Mouse (Mus musculus) limb, embryonic 11.5 days (tissue): ENCODE results near the gene Mettl24. TPM values are rescaled to one million over a fixed set of nuclear protein-coding genes. Genes with fewer than 3 reads are reported as not detected.

Source experiments
- ATAC-seq: fragments of 200-750 bp; cut with Nextera tagmentation; 2 replicates; pipeline ENCODE4 v1.8.0; 2017; ENCODE audit warnings: low read depth; ENCODE audit not compliant: insufficient number of reproducible peaks, low FRiP score, low TSS enrichment
- DNase-seq: peaks from one replicate; pipeline ENCODE4 v3.0.0-alpha.2; 2015; ENCODE audit warnings: low spot score
- H3K27ac ChIP-seq: fragments of 300-500 bp; sonication (generic); replicated peaks from 2 replicates; pipeline ENCODE4 v1.5.1; 2014; ENCODE audit warnings: low read depth, mild to moderate bottlenecking, low read length
- H3K27me3 ChIP-seq: fragments of 300-500 bp; sonication (generic); 2 replicates; pipeline ENCODE4 v1.6.1; 2014; ENCODE audit warnings: mild to moderate bottlenecking, low read length, mixed read lengths; ENCODE audit not compliant: control insufficient read depth, insufficient read depth
- H3K36me3 ChIP-seq: fragments of 300-500 bp; sonication (generic); 2 replicates; pipeline ENCODE4 v1.6.1; 2014; ENCODE audit warnings: mild to moderate bottlenecking, low read length, moderate library complexity, mixed read lengths; ENCODE audit not compliant: control insufficient read depth, insufficient read depth
- H3K4me1 ChIP-seq: fragments of 300-500 bp; sonication (generic); 2 replicates; pipeline ENCODE4 v1.6.1; 2014; ENCODE audit warnings: low read length, mixed read lengths; ENCODE audit not compliant: control insufficient read depth, insufficient read depth
- H3K4me2 ChIP-seq: fragments of 300-500 bp; sonication (generic); 2 replicates; pipeline ENCODE4 v1.6.1; 2014; ENCODE audit warnings: low read depth, mild to moderate bottlenecking, moderate library complexity; ENCODE audit not compliant: severe bottlenecking
- H3K4me3 ChIP-seq: fragments of 300-500 bp; sonication (generic); 2 replicates; pipeline ENCODE4 v1.5.1; 2014; ENCODE audit warnings: low read depth, low read length
- H3K9ac ChIP-seq: fragments of 300-500 bp; sonication (generic); 2 replicates; pipeline ENCODE4 v1.6.1; 2014; ENCODE audit warnings: mild to moderate bottlenecking, low read length
- H3K9me3 ChIP-seq: fragments of 300-500 bp; sonication (generic); 2 replicates; pipeline ENCODE4 v1.6.1; 2016; ENCODE audit warnings: low read length; ENCODE audit not compliant: control insufficient read depth
- WGBS: fragments of 180-500 bp; shearing (Covaris S2); extraction: QIAGEN DNeasy Blood & Tissue Kit; methylation state at CpG from one replicate; pipeline ENCODE4 v1.1.7; 2014; 5-methylcytosine and 5-hydroxymethylcytosine counted together
- polyA plus RNA-seq: library from polyadenylated mRNA; unstranded; fragments of >200 nt; fragmentation: Nextera tagmentation; extraction: Ambion mirVana; gene quantifications from 2 replicates; pipeline ENCODE4 v1.2.1, GENCODE M21; 2014

The Mettl24 gene
- polyA plus RNA-seq, 1 experiment from 2014 or later, result 1.2 TPM

DNA sequence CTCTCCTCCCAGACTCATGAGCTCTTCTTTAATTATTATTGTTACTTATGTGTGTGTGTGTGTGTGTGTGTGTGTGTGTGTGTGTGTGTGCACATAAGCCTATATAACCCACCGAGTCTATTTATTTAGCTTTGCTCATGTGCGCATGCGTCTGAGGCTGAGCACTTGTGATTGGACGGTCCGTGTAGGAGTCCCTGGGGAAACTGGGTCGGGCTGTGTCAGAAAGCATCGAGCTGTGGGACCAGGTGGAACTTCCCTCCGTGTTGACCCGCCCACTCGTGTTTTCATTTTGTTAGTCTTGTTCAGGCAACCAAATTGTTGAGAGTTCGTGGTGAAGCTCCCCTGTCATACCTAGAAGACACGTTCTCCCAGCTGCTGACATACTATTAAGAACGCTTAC lies 35.3 kb downstream of the Mettl24 start:
- Histone ChIP-seq H3K4me1 (no peaks in the 10 kb centered on the region), H3K36me3 (no peaks in the 10 kb centered on the region), H3K4me3 (no peak overlapping the region), H3K27ac (no peak overlapping the region), H3K9ac (no peak overlapping the region), H3K27me3 (no peaks in the 10 kb centered on the region), H3K9me3 (no peaks in the 10 kb centered on the region), H3K4me2 (no peak overlapping the region)
- no peak for ATAC-seq
- WGBS, result 96% methylated on average over 13 of the region's 13 CpGs
- peak; percentile 16 for DNase-seq

DNA sequence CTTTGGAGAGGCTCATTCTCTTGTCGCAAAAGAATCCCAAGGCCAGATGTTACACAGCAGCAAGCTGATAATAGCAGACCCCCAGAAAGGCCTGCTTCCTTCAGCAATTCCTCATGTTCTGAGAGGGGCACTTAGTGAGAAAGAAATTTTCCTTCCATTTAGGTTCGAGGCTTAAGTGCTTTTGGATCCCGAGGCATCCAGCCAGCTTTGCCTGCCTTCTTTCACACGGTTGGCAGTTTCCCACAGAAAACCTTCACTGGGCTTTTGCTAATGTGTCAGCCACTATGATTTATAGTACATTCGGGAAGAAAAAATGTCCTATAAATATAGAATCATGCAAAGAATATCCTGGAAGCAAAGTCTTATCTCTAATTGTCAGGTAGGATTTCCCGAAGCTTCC lies 36.0 kb downstream of the Mettl24 start:
- no peak overlapping the region for H3K9ac ChIP-seq
- no peaks in the 10 kb centered on the region for H3K27me3 ChIP-seq
- H3K4me1 ChIP-seq, result 0 out of 2 replicates have a peak, but pooled peaks cover 2% of the 10 kb centered on the region
- no peak overlapping the region for H3K4me3 ChIP-seq
- peak; percentile 11 for DNase-seq
- no peak overlapping the region for H3K4me2 ChIP-seq
- WGBS, result 67% methylated on average over 6 of the region's 6 CpGs
- no peak overlapping the region for H3K27ac ChIP-seq
- H3K36me3 ChIP-seq, result no peaks in the 10 kb centered on the region
- no peaks in the 10 kb centered on the region for H3K9me3 ChIP-seq
- ATAC-seq, result no peak

DNA sequence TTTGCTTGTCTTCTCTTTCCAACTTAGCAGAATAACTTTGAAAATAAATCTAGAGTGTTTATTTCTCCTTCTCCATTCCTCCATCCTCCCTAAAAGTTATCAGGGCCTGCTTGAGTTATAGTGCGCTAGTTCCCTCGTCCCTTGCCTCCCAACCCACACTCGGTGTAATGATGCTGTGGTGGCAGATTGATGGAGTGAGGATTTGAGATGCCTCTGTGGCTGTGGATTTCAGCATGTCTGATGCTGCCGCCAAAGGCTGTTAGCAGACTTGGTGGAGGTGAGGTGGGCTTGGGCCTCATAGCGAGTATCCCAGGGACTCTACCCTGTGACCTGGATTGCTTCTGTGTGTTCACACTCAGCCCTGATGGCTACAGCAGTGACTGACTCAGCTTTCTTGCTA lies 37.8 kb downstream of the Mettl24 start:
- WGBS, result 25% methylated on average over 5 of the region's 5 CpGs
- H3K9ac ChIP-seq, result no peak overlapping the region
- ATAC-seq (no peak), DNase-seq (peak; percentile 25)
- no peak overlapping the region for H3K4me3 ChIP-seq
- no peaks in the 10 kb centered on the region for H3K9me3 ChIP-seq
- no peaks in the 10 kb centered on the region for H3K36me3 ChIP-seq
- no peaks in the 10 kb centered on the region for H3K27me3 ChIP-seq
- peaks cover 14% of the 10 kb centered on the region; the same call in 1 of the 2 replicates for H3K4me1 ChIP-seq
- no peak overlapping the region for H3K4me2 ChIP-seq
- no peak overlapping the region for H3K27ac ChIP-seq

DNA sequence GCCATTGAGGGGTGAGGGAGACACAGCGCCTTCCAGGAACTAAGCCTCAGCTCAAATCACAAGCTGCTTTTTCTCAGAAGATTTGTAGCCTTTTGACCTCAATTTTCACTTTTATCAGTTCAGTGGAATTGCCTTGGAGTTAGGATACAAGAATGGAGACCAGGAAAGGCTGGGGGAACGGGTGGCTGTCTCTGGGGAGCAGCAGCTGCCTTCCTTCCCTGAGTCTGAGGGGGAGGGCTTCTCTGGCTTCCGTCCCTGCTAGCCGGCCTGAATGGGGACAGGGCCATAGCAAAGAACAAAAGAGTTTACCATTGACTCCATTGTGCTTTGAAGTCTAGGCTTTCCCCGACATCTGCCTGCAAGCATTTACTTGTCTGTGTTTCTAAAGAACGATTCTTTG lies 41.3 kb downstream of the Mettl24 start:
- no peak overlapping the region for H3K27ac ChIP-seq
- peaks cover 14% of the 10 kb centered on the region; the same call in 1 of the 2 replicates for H3K4me1 ChIP-seq
- H3K9ac ChIP-seq, result no peak overlapping the region
- no peaks in the 10 kb centered on the region for H3K36me3 ChIP-seq
- WGBS, result 49% methylated on average over 6 of the region's 6 CpGs
- no peaks in the 10 kb centered on the region for H3K27me3 ChIP-seq
- DNase-seq, result no peak
- ATAC-seq, result no peak
- H3K4me2 ChIP-seq, result no peak overlapping the region
- H3K4me3 ChIP-seq, result no peak overlapping the region
- H3K9me3 ChIP-seq, result no peaks in the 10 kb centered on the region

DNA sequence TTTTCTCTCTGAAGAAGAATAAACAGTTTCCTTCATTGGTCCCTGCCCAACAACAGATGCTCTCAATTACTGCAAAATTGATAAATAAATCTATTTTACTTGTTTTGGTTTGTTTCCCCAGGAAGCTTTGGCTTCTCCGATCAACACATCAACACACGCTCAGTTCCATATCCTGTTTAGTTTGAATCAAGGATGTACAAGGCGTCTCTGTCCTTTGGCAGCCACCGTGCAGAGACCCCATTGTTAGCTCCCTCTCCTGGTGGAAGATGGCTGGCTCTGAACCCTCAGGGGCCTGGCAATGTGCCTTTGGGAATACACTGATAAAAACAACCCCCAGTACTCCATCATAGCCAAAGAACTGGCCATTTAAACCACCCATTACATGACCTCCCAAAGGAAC lies 42.0 kb downstream of the Mettl24 start:
- Histone ChIP-seq H3K36me3 (no peaks in the 10 kb centered on the region), H3K9ac (no peak overlapping the region), H3K27ac (no peak overlapping the region), H3K9me3 (no peaks in the 10 kb centered on the region), H3K4me3 (no peak overlapping the region), H3K27me3 (no peaks in the 10 kb centered on the region), H3K4me2 (no peak overlapping the region), H3K4me1 (peaks cover 14% of the 10 kb centered on the region; the same call in 1 of the 2 replicates)
- 46% methylated on average over 4 of the region's 4 CpGs for WGBS
- DNase-seq (no peak), ATAC-seq (no peak)

DNA sequence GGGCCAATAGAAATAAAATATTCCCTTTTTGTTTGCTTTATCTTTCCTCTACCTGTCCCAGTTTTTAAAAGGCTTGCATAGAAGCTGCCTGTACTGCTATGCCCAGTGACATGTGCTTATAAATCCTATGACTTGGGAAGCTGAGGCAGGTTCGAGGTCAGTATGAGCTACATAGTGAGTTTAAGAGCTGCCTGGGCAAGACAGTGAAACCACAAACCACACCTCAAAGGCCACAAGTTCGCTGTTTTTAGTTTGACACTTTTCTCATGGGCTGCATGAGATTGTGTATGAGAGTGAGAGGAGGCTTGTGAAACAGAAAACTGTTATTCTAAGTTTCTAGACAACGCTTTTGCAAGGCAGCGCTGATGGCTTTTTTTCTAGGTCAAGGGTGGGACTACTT lies 42.4 kb downstream of the Mettl24 start:
- Histone ChIP-seq H3K27me3 (no peaks in the 10 kb centered on the region), H3K9me3 (no peaks in the 10 kb centered on the region), H3K4me1 (peaks cover 14% of the 10 kb centered on the region; the same call in 1 of the 2 replicates), H3K4me3 (no peak overlapping the region), H3K27ac (no peak overlapping the region), H3K36me3 (no peaks in the 10 kb centered on the region), H3K4me2 (no peak overlapping the region), H3K9ac (no peak overlapping the region)
- 85% methylated on average over 4 of the region's 4 CpGs for WGBS
- ATAC-seq, result no peak
- no peak for DNase-seq

DNA sequence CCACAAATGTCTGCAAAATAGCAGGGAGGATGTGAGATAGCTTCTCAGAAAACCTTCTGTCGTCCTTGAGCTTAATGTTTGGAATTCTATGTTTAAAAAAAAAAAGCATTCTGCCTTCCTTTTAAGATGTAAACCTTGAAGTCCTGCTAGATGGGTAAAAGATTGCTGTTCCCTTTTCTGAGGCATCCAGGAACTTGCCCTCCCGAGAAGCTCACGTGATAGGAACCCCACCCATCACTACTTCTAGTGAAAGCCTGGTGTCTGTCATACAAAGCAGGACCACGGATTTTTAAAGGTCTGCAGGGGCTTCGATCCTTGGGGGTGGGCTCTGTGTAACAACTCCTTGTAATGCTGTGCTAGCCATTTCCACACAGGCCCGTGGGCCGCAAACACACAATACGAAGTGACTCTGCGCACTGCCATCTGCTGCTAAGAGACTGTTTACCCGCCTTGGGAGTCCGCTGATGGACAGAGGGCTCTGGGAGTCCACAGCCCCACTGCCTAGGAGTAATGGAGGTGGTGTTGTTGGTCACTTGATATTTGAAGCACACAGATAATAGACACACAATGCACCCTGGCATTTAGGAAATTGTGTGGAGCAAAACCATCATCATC lies 43.3 kb downstream of the Mettl24 start:
- 66% methylated on average over 11 of the region's 11 CpGs for WGBS
- Histone ChIP-seq H3K27ac (no peak overlapping the region), H3K9me3 (no peaks in the 10 kb centered on the region; the same call in 1 of the 2 replicates), H3K36me3 (no peaks in the 10 kb centered on the region), H3K27me3 (no peaks in the 10 kb centered on the region), H3K4me3 (no peak overlapping the region), H3K4me2 (no peak overlapping the region), H3K9ac (no peak overlapping the region), H3K4me1 (peaks cover 14% of the 10 kb centered on the region; the same call in 1 of the 2 replicates)
- DNase-seq (peak; percentile 22), ATAC-seq (no peak)

DNA sequence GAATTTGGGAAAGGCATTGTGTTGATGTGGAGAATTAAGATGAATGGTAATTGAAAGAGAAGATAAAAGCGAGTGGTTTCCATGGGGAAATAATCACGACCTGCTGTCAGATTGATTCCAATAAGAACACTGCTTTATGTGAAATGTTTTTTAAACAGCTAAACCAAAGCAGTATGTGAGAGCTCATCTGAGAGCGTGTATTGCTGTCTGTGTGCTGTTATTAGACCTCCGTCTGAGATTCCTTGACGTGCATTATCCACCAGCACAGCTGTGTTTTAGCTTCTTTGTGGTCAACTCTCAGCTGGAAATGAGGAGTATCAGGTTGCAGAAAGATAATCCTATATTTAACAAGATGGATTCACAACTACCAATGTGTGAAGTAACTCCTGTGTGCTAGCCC lies 43.9 kb downstream of the Mettl24 start:
- ATAC-seq, result no peak
- H3K9ac ChIP-seq, result no peak overlapping the region
- H3K27me3 ChIP-seq, result no peaks in the 10 kb centered on the region
- WGBS, result 31% methylated on average over 5 of the region's 5 CpGs
- no peak overlapping the region for H3K4me2 ChIP-seq
- H3K27ac ChIP-seq, result no peak overlapping the region
- no peaks in the 10 kb centered on the region for H3K36me3 ChIP-seq
- H3K4me1 ChIP-seq, result peaks cover 14% of the 10 kb centered on the region; the same call in 1 of the 2 replicates
- H3K4me3 ChIP-seq, result no peak overlapping the region
- no peaks in the 10 kb centered on the region; the same call in 1 of the 2 replicates for H3K9me3 ChIP-seq
- DNase-seq, result peak; percentile 29

DNA sequence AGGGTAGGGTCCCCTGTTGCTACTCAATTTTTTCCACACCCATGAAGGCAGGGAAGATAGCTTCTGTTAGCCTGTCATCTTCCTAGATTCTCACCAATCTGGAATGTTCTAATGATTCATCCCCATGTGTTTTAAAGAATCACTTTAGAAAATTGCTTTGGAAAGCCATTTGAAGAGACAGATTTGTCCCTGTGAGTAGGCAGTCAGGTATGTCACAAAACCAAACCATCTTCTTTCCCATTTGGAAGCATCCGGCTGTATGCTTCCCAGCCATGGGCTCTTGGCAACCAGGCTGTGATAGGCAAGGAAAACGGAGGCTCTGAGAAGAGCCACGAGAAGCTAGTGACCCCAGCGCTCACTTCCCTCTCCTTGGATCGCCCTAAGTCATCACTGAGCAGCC lies 47.1 kb downstream of the Mettl24 start:
- H3K4me3 ChIP-seq, result no peak overlapping the region

More for the DNA sequence above, 47.1 kb downstream of the Mettl24 start:
- H3K9ac ChIP-seq, result no peak overlapping the region
- no peaks in the 10 kb centered on the region for H3K27me3 ChIP-seq
- no peaks in the 10 kb centered on the region; the same call in 1 of the 2 replicates for H3K9me3 ChIP-seq
- 75% methylated on average over 5 of the region's 5 CpGs for WGBS
- no peak overlapping the region for H3K4me2 ChIP-seq
- H3K27ac ChIP-seq, result no peak overlapping the region
- ATAC-seq (no peak), DNase-seq (no peak)
- 0 out of 2 replicates have a peak, but pooled peaks cover 2% of the 10 kb centered on the region for H3K4me1 ChIP-seq
- no peaks in the 10 kb centered on the region for H3K36me3 ChIP-seq
